Mouse (Mus musculus) subcutaneous adipose tissue, adult 2 months (tissue): ENCODE data around the gene Pdia4. TPM values are rescaled to one million over a fixed set of nuclear protein-coding genes. Genes with fewer than 3 reads are reported as not detected.

ENCODE experiments used
- polyA plus RNA-seq: library from polyadenylated mRNA; depleted of rRNA; stranded (reverse); fragments of >200 nt; gene quantifications from 2 replicates; pipeline ENCODE4 v1.2.3, GENCODE M21; 2012; ENCODE audit warnings: low replicate concordance; rRNA removed

The Pdia4 gene
- 43.0 and 71.7 TPM in 2 replicates for polyA plus RNA-seq

GRCm38 (mm10) chr6:47813257-47813878, at the start of gene Pdia4:
Gene Pdia4, minus strand, starts transcription at chr6:47813430.

GRCm38 (mm10) chr6:47835482-47835983, 22.3 kb upstream of the Pdia4 start, which contains the start of gene Zfp398:
Gene Zfp398, plus strand, starts transcription at chr6:47835661.

GRCm38 (mm10) chr6:47830104-47831078, 17.2 kb upstream of the Pdia4 start, which contains the start of gene Zfp786:
Gene Zfp786, minus strand, starts transcription at chr6:47830867.

Other genes starting within 250 kb of the Pdia4 start
- 6.3 and 9.0 TPM in 2 replicates for gene Ezh2, start 218.1 kb downstream of the Pdia4 start, polyA plus RNA-seq
- 0.14 and 0.66 TPM in 2 replicates for gene Zfp786, start 17.4 kb upstream of the Pdia4 start, polyA plus RNA-seq
- gene Zfp398, start 22.2 kb upstream of the Pdia4 start, polyA plus RNA-seq: 4.7 and 12.2 TPM in 2 replicates
- gene Zfp282, start 63.8 kb upstream of the Pdia4 start, polyA plus RNA-seq: 6.4 and 13.0 TPM in 2 replicates
- 7.5 and 13.6 TPM in 2 replicates for gene Zfp212, start 107.0 kb upstream of the Pdia4 start, polyA plus RNA-seq
- 8.4 and 17.0 TPM in 2 replicates for gene Zfp956, start 140.0 kb upstream of the Pdia4 start, polyA plus RNA-seq
- 10.1 and 28.2 TPM in 2 replicates for gene Zfp777, start 235.5 kb upstream of the Pdia4 start, polyA plus RNA-seq